ENCODE assay signal across 10 mouse cellular contexts in genomic region chr5:13405432-13405831, GRCm38 (mm10).
DNase-seq lines count a peak whose midpoint lies in the region; ATAC-seq lines count a peak whose summit lies in the region.
"Had no signal": no experiment of that assay in that cellular context is flagged by ENCODE, and none has a peak within 500 bp of the region (broad histone marks: within the 10 kb centered on the region; RNA-seq: fewer than 3 reads in every experiment).

No protein-coding gene starts in this region.

- H3K4me2 ChIP-seq in hindbrain, embryonic 14.5 days (replicated peaks), result no peak overlapping the region
- no peak overlapping the region for H3K4me2 ChIP-seq in hindbrain, embryonic 12.5 days (replicated peaks)
- H3K4me2 ChIP-seq in midbrain, embryonic 12.5 days (replicated peaks), result no peak overlapping the region
- no peak overlapping the region for H3K4me2 ChIP-seq in midbrain, embryonic 16.5 days (ENCODE audit: low read length)

- peak; percentile 61 for DNase-seq in hindbrain, embryonic 14.5 days (ENCODE audit: low spot score)
- DNase-seq in embryo, embryonic 10.5 days (ENCODE audit: low spot score), result peak; percentile 71
- peak; percentile 25 for DNase-seq in skeletal muscle tissue, adult 2 months (ENCODE audit: low read depth, low spot score)
- DNase-seq in thymus, postnatal 25 days, result no peak
- DNase-seq in urinary bladder, postnatal 10 days (ENCODE audit: low spot score), result no peak
- DNase-seq: cerebellum, adult 8-10 months; right cerebral cortex, postnatal 4 days had no signal

- WGBS in hindbrain, embryonic 14.5 days, result 24% methylated on average over 1 of the region's 1 CpGs
- WGBS in hindbrain, embryonic 12.5 days, result 34% methylated on average over 1 of the region's 1 CpGs
- WGBS in midbrain, embryonic 12.5 days, result 14% methylated on average over 1 of the region's 1 CpGs
- 27% methylated on average over 1 of the region's 1 CpGs for WGBS in midbrain, embryonic 16.5 days

- H3K4me1 ChIP-seq in hindbrain, embryonic 14.5 days (replicated peaks; ENCODE audit: control insufficient read depth, insufficient read depth, low read length), result no peaks in the 10 kb centered on the region
- no peaks in the 10 kb centered on the region for H3K4me1 ChIP-seq in hindbrain, embryonic 12.5 days
- H3K4me1 ChIP-seq in midbrain, embryonic 12.5 days, result no peaks in the 10 kb centered on the region
- H3K4me1 ChIP-seq in midbrain, embryonic 16.5 days (ENCODE audit: control insufficient read depth, insufficient read depth, low read length), result no peaks in the 10 kb centered on the region

- no peak for ATAC-seq in hindbrain, embryonic 14.5 days (ENCODE audit: low FRiP score)
- no peak for ATAC-seq in hindbrain, embryonic 12.5 days (ENCODE audit: low FRiP score)
- ATAC-seq in midbrain, embryonic 12.5 days (ENCODE audit: low FRiP score, low read depth), result peak; percentile 63; the same call in 1 of the 2 replicates
- ATAC-seq in midbrain, embryonic 16.5 days, result no peak

- H3K27ac ChIP-seq in hindbrain, embryonic 14.5 days, result no peak overlapping the region
- H3K27ac ChIP-seq in hindbrain, embryonic 12.5 days, result no peak overlapping the region
- H3K27ac ChIP-seq in midbrain, embryonic 12.5 days (replicated peaks), result no peak overlapping the region
- no peak overlapping the region for H3K27ac ChIP-seq in midbrain, embryonic 16.5 days (ENCODE audit: low read length)

- H3K4me3 ChIP-seq in hindbrain, embryonic 14.5 days (replicated peaks; ENCODE audit: low read length), result no peak overlapping the region
- H3K4me3 ChIP-seq in hindbrain, embryonic 12.5 days, result no peak overlapping the region
- H3K4me3 ChIP-seq in midbrain, embryonic 12.5 days, result no peak overlapping the region
- no peak overlapping the region for H3K4me3 ChIP-seq in midbrain, embryonic 16.5 days (ENCODE audit: low read depth, low read length)

- no peaks in the 10 kb centered on the region for H3K36me3 ChIP-seq in hindbrain, embryonic 14.5 days (replicated peaks; ENCODE audit: control insufficient read depth, insufficient read depth)
- H3K36me3 ChIP-seq in hindbrain, embryonic 12.5 days, result no peaks in the 10 kb centered on the region
- H3K36me3 ChIP-seq in midbrain, embryonic 12.5 days, result no peaks in the 10 kb centered on the region
- no peaks in the 10 kb centered on the region for H3K36me3 ChIP-seq in midbrain, embryonic 16.5 days (ENCODE audit: control insufficient read depth, insufficient read depth, low read length)

- H3K9ac ChIP-seq in hindbrain, embryonic 14.5 days, result no peak overlapping the region
- H3K9ac ChIP-seq in hindbrain, embryonic 12.5 days, result no peak overlapping the region
- H3K9ac ChIP-seq in midbrain, embryonic 12.5 days (replicated peaks), result no peak overlapping the region
- H3K9ac ChIP-seq in midbrain, embryonic 16.5 days (ENCODE audit: low read depth, low read length), result no peak overlapping the region

- H3K9me3 ChIP-seq in hindbrain, embryonic 14.5 days (ENCODE audit: control insufficient read depth, low read length), result no peaks in the 10 kb centered on the region
- H3K9me3 ChIP-seq in hindbrain, embryonic 12.5 days (replicated peaks), result no peaks in the 10 kb centered on the region
- no peaks in the 10 kb centered on the region for H3K9me3 ChIP-seq in midbrain, embryonic 12.5 days
- H3K9me3 ChIP-seq in midbrain, embryonic 16.5 days (replicated peaks; ENCODE audit: control insufficient read depth, low read length, poor library complexity, severe bottlenecking), result no peaks in the 10 kb centered on the region

- H3K27me3 ChIP-seq in hindbrain, embryonic 14.5 days (ENCODE audit: control insufficient read depth, insufficient read depth, low read length), result peaks cover 3% of the 10 kb centered on the region; the same call in 1 of the 2 replicates
- no peaks in the 10 kb centered on the region for H3K27me3 ChIP-seq in hindbrain, embryonic 12.5 days
- H3K27me3 ChIP-seq in midbrain, embryonic 12.5 days, result peaks cover 26% of the 10 kb centered on the region
- H3K27me3 ChIP-seq in midbrain, embryonic 16.5 days (ENCODE audit: control insufficient read depth, insufficient read depth, low read depth, low read length), result peaks cover 11% of the 10 kb centered on the region

Comparison
In these comparisons a context has a peak if more than half of its experiments do, and no peak if none do; other contexts are left out.
1. DNase-seq: peak in hindbrain, embryonic 14.5 days (single experiment), embryo, embryonic 10.5 days (single experiment) and skeletal muscle tissue, adult 2 months (single experiment); none in thymus, postnatal 25 days (single experiment) and urinary bladder, postnatal 10 days (single experiment).